Mouse (Mus musculus): Measurements from ENCODE around the gene Rpl23.
"Not testable (repeated sequence)": the region's sequence is repeated elsewhere in the genome, so short reads cannot be mapped to it uniquely, and the experiment has no call there.

DNA sequence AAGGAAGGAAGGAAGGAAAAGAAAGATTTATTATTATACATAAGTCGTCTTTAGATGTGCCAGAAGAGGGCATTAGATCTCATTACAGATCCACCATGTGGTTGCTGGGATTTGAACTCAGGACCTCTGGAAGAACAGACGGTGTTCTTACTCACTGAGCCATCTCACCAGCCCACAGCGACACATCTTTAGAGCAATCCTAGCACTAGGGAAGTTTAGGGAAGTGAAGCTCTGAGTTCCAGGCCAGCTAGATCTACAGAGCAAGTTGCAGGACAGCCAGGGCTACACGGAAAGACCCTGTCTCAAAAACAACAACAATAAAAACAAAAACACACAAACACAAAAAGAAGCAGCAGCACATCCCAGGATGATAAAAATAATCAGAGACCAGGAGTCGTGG is 47.4 kb downstream of the Rpl23 start:
- TF ChIP-seq GATA1, TAL1 (IDR thresholded peaks at IDR 0.05; ENCODE audit: low read length): not testable (repeated sequence)
